Comparison of ENCODE assay signal across 8 mouse cellular contexts in genomic region chr3:153913510-153914243, GRCm38 (mm10). TPM values are rescaled to one million over a fixed set of nuclear protein-coding genes. Genes with fewer than 3 reads are reported as not detected.
DNase-seq lines count a peak whose midpoint lies in the region; ATAC-seq lines count a peak whose summit lies in the region.

No protein-coding gene starts in this region.

- H3K4me1 ChIP-seq in megakaryocyte, embryonic 14.5 days: peaks cover 53% of the 10 kb centered on the region
- H3K4me1 ChIP-seq in intestine, embryonic 15.5 days (replicated peaks): peaks cover 27% of the 10 kb centered on the region
- H3K4me1 ChIP-seq in neural tube, embryonic 14.5 days (ENCODE audit: control insufficient read depth, insufficient read depth, low read length): peaks cover 25% of the 10 kb centered on the region

- 29% methylated on average over 6 of the region's 6 CpGs for WGBS in intestine, embryonic 15.5 days
- WGBS in neural tube, embryonic 14.5 days: 44% methylated on average over 6 of the region's 6 CpGs

- no peak overlapping the region for H3K9ac ChIP-seq in intestine, embryonic 15.5 days
- peak overlapping the region; percentile 82 for H3K9ac ChIP-seq in neural tube, embryonic 14.5 days (replicated peaks; ENCODE audit: low read depth, low read length)

- no peak for ATAC-seq in megakaryocyte, adult 5-6 weeks (ENCODE audit: poor library complexity, severe bottlenecking)
- ATAC-seq in intestine, embryonic 15.5 days: no peak
- no peak for ATAC-seq in neural tube, embryonic 14.5 days (ENCODE audit: low read depth)

- H3K36me3 ChIP-seq in megakaryocyte, embryonic 14.5 days (replicated peaks; ENCODE audit: low read length): peaks cover 30% of the 10 kb centered on the region
- peaks cover 16% of the 10 kb centered on the region for H3K36me3 ChIP-seq in intestine, embryonic 15.5 days
- H3K36me3 ChIP-seq in neural tube, embryonic 14.5 days (ENCODE audit: control insufficient read depth, insufficient read depth, low read length): peaks cover 19% of the 10 kb centered on the region

- peak overlapping the region; percentile 91; the same call in 1 of the 2 replicates for H3K27ac ChIP-seq in intestine, embryonic 15.5 days
- H3K27ac ChIP-seq in neural tube, embryonic 14.5 days (ENCODE audit: low read depth, low read length): peak overlapping the region; percentile 93

- H3K4me3 ChIP-seq in megakaryocyte, embryonic 14.5 days (replicated peaks): peak overlapping the region; percentile 98
- H3K4me3 ChIP-seq in intestine, embryonic 15.5 days (replicated peaks): no peak overlapping the region
- peak overlapping the region; percentile 73 for H3K4me3 ChIP-seq in neural tube, embryonic 14.5 days (ENCODE audit: low read depth, low read length)

- no peaks in the 10 kb centered on the region for H3K9me3 ChIP-seq in megakaryocyte, embryonic 14.5 days
- H3K9me3 ChIP-seq in intestine, embryonic 15.5 days: no peaks in the 10 kb centered on the region
- H3K9me3 ChIP-seq in neural tube, embryonic 14.5 days (ENCODE audit: control insufficient read depth, low read length): no peaks in the 10 kb centered on the region

- H3K27me3 ChIP-seq in megakaryocyte, embryonic 14.5 days (replicated peaks): no peaks in the 10 kb centered on the region
- H3K27me3 ChIP-seq in intestine, embryonic 15.5 days (replicated peaks): no peaks in the 10 kb centered on the region
- no peaks in the 10 kb centered on the region for H3K27me3 ChIP-seq in neural tube, embryonic 14.5 days (ENCODE audit: control insufficient read depth, insufficient read depth, low read length)

- peak overlapping the region; percentile 75 for H3K4me2 ChIP-seq in intestine, embryonic 15.5 days (replicated peaks)
- H3K4me2 ChIP-seq in neural tube, embryonic 14.5 days (ENCODE audit: low read depth, low read length): peak overlapping the region; percentile 92

- peak; percentile 46 to 79 for DNase-seq in adrenal gland, adult (ENCODE audit: inconsistent age in 2 of 2, low spot score in 1 of 2)
- no peak for DNase-seq in adrenal gland, postnatal 4 days (ENCODE audit: low spot score in 2 of 2)
- no peak for DNase-seq in thymus, postnatal 0 days (ENCODE audit: low spot score)
- DNase-seq in embryo, embryonic 10 days (ENCODE audit: low spot score): no peak

RNA-seq across cellular contexts. Expression of gene Rabggtb, which starts 0.9 kb away (rescaled TPM):
- total RNA-seq in adrenal gland, postnatal 4 days (2021): 10 to 100 TPM; 82.4 to 85.2 TPM
- 2.3 and 10.0 TPM in 2 replicates for polyA plus RNA-seq in megakaryocyte, embryonic 14.5 days (2012; ENCODE audit: insufficient read depth, low replicate concordance)
- total RNA-seq in megakaryocyte, adult 5-6 weeks (2015): 46.1 and 63.0 TPM in 2 replicates
- 54.2 and 60.8 TPM in 2 replicates for total RNA-seq in megakaryocyte, adult 5-6 weeks (2017)
- 55.8 and 58.0 TPM in 2 replicates for polyA plus RNA-seq in intestine, embryonic 15.5 days (2015; fragmentation: Nextera tagmentation; extraction: Ambion mirVana)
- polyA plus RNA-seq in neural tube, embryonic 14.5 days (2014; fragmentation: Nextera tagmentation; extraction: Ambion mirVana): 54.0 and 54.9 TPM in 2 replicates
- 43.3 and 45.5 TPM in 2 replicates for polyA plus RNA-seq in thymus, postnatal 0 days (2015; fragmentation: Nextera tagmentation; extraction: Ambion mirVana)

RNA-seq across cellular contexts. Expression of gene Msh4, which starts 7.7 kb away (rescaled TPM):
- total RNA-seq in adrenal gland, postnatal 4 days (2021): under 1 TPM; 0.45 to 0.59 TPM
- not detected in 2 replicates for polyA plus RNA-seq in megakaryocyte, embryonic 14.5 days (2012; ENCODE audit: insufficient read depth, low replicate concordance)
- total RNA-seq in megakaryocyte, adult 5-6 weeks (2015): 0.33 TPM in 1 of 2 replicates, not detected in the other
- total RNA-seq in megakaryocyte, adult 5-6 weeks (2017): 0.04 and 0.08 TPM in 2 replicates
- polyA plus RNA-seq in intestine, embryonic 15.5 days (2015; fragmentation: Nextera tagmentation; extraction: Ambion mirVana): 0.04 and 0.08 TPM in 2 replicates
- polyA plus RNA-seq in neural tube, embryonic 14.5 days (2014; fragmentation: Nextera tagmentation; extraction: Ambion mirVana): 0.28 and 0.31 TPM in 2 replicates
- 0.13 and 0.30 TPM in 2 replicates for polyA plus RNA-seq in thymus, postnatal 0 days (2015; fragmentation: Nextera tagmentation; extraction: Ambion mirVana)

RNA-seq across cellular contexts. Expression of gene Acadm, which starts 30.8 kb away (rescaled TPM):
- total RNA-seq in adrenal gland, postnatal 4 days (2021): 100 to 1,000 TPM; 460 to 478 TPM
- 3.5 and 9.9 TPM in 2 replicates for polyA plus RNA-seq in megakaryocyte, embryonic 14.5 days (2012; ENCODE audit: insufficient read depth, low replicate concordance)
- total RNA-seq in megakaryocyte, adult 5-6 weeks (2015): 47.8 and 56.5 TPM in 2 replicates
- 166 and 238 TPM in 2 replicates for total RNA-seq in megakaryocyte, adult 5-6 weeks (2017)
- polyA plus RNA-seq in intestine, embryonic 15.5 days (2015; fragmentation: Nextera tagmentation; extraction: Ambion mirVana): 112 and 118 TPM in 2 replicates
- 56.5 and 66.1 TPM in 2 replicates for polyA plus RNA-seq in neural tube, embryonic 14.5 days (2014; fragmentation: Nextera tagmentation; extraction: Ambion mirVana)
- polyA plus RNA-seq in thymus, postnatal 0 days (2015; fragmentation: Nextera tagmentation; extraction: Ambion mirVana): 69.3 and 70.5 TPM in 2 replicates

RNA-seq across cellular contexts. Expression of gene Slc44a5, which starts 59.6 kb away (rescaled TPM):
- under 1 TPM; 0.85 to 0.95 TPM for total RNA-seq in adrenal gland, postnatal 4 days (2021)
- polyA plus RNA-seq in megakaryocyte, embryonic 14.5 days (2012; ENCODE audit: insufficient read depth, low replicate concordance): not detected in 2 replicates
- total RNA-seq in megakaryocyte, adult 5-6 weeks (2015): not detected in 2 replicates
- total RNA-seq in megakaryocyte, adult 5-6 weeks (2017): not detected in 2 replicates
- polyA plus RNA-seq in intestine, embryonic 15.5 days (2015; fragmentation: Nextera tagmentation; extraction: Ambion mirVana): 0.68 and 0.97 TPM in 2 replicates
- 9.2 and 9.4 TPM in 2 replicates for polyA plus RNA-seq in neural tube, embryonic 14.5 days (2014; fragmentation: Nextera tagmentation; extraction: Ambion mirVana)
- polyA plus RNA-seq in thymus, postnatal 0 days (2015; fragmentation: Nextera tagmentation; extraction: Ambion mirVana): 0.03 and 0.05 TPM in 2 replicates

Comparison
In these comparisons a context has a peak if more than half of its experiments do, and no peak if none do; other contexts are left out.
1. DNase-seq: peak in adrenal gland, adult (2 of 2); none in adrenal gland, postnatal 4 days (0 of 2), thymus, postnatal 0 days (single experiment) and embryo, embryonic 10 days (single experiment).